Mouse (Mus musculus): Measurements from ENCODE around the gene Rgs14.

Rgs14 gene

GRCm38 (mm10) chr13:55346745-55347144 lies 22.8 kb upstream of the Rgs14 start:
- DNase-seq: no peak

- DNase-seq: no peak
Measured at GRCm38 (mm10) chr13:55361145-55361544, 8.4 kb upstream of the Rgs14 start.

- DNase-seq: peak in 1 of 2 experiments; percentile 47
Measured at GRCm38 (mm10) chr13:55361974-55362452, 7.5 kb upstream of the Rgs14 start.

- DNase-seq: peak; percentile 95 to 97
Measured at GRCm38 (mm10) chr13:55362453-55363060, 7.0 kb upstream of the Rgs14 start, which contains the start of gene Lman2. Gene Lman2, minus strand, starts transcription at chr13:55362783.

GRCm38 (mm10) chr13:55368401-55368800 lies 1.1 kb upstream of the Rgs14 start:
- no peak for DNase-seq

- no peak for DNase-seq
Measured at GRCm38 (mm10) chr13:55370234-55370633, 702 bp downstream of the Rgs14 start.

- DNase-seq: peak; percentile 31 to 34
Measured at GRCm38 (mm10) chr13:55371007-55371681, 1.6 kb downstream of the Rgs14 start.

GRCm38 (mm10) chr13:55371740-55372139 lies 2.2 kb downstream of the Rgs14 start:
- DNase-seq: no peak

- DNase-seq: no peak
Measured at GRCm38 (mm10) chr13:55374206-55374924, 4.8 kb downstream of the Rgs14 start.

GRCm38 (mm10) chr13:55375877-55376276 lies 6.3 kb downstream of the Rgs14 start:
- peak in 1 of 2 experiments; percentile 30 for DNase-seq

- DNase-seq: no peak
Measured at GRCm38 (mm10) chr13:55378907-55379580, 9.5 kb downstream of the Rgs14 start.

- no peak for DNase-seq
Measured at GRCm38 (mm10) chr13:55381790-55382189, 12.3 kb downstream of the Rgs14 start.

GRCm38 (mm10) chr13:55390644-55391043 lies 21.1 kb downstream of the Rgs14 start:
- no peak for DNase-seq

- DNase-seq: no peak
Measured at GRCm38 (mm10) chr13:55391626-55392029, 22.1 kb downstream of the Rgs14 start.

- no peak for DNase-seq
Measured at GRCm38 (mm10) chr13:55392933-55393332, 23.4 kb downstream of the Rgs14 start.

GRCm38 (mm10) chr13:55398088-55398487 lies 28.6 kb downstream of the Rgs14 start, which contains the start of gene Slc34a1:
Gene Slc34a1, plus strand, starts transcription at chr13:55398187.
- DNase-seq: no peak

GRCm38 (mm10) chr13:55399300-55400038 lies 29.9 kb downstream of the Rgs14 start:
- DNase-seq: no peak

- no peak for DNase-seq
Measured at GRCm38 (mm10) chr13:55400039-55400346, 30.5 kb downstream of the Rgs14 start.

GRCm38 (mm10) chr13:55403266-55403665 lies 33.7 kb downstream of the Rgs14 start:
- no peak for DNase-seq

GRCm38 (mm10) chr13:55403935-55404852 lies 34.7 kb downstream of the Rgs14 start:
- no peak for DNase-seq
